Mouse (Mus musculus): ENCODE results near the gene Zfp11. TPM values are rescaled to one million over a fixed set of nuclear protein-coding genes. Genes with fewer than 3 reads are reported as not detected.
"Not testable (repeated sequence)": the region's sequence is repeated elsewhere in the genome, so short reads cannot be mapped to it uniquely, and the experiment has no call there.

Gene Zfp11
- polyA plus RNA-seq, 1 experiment from 2014 or later = 4.1 TPM

- not testable (repeated sequence) for H3K4me2 ChIP-seq (ENCODE audit: low read depth, low read length); H3K27ac ChIP-seq (ENCODE audit: low read length); H3K36me3 ChIP-seq (ENCODE audit: control insufficient read depth, insufficient read depth, low read length); H3K9ac ChIP-seq (ENCODE audit: low read length); H3K27me3 ChIP-seq (ENCODE audit: control insufficient read depth, insufficient read depth, low read length); H3K9me3 ChIP-seq (replicated peaks; ENCODE audit: control insufficient read depth, low read length); ATAC-seq (ENCODE audit: insufficient read depth, low FRiP score); H3K4me1 ChIP-seq (ENCODE audit: control insufficient read depth, insufficient read depth, low read length); H3K4me3 ChIP-seq (replicated peaks; ENCODE audit: low read length)
- WGBS = 72% methylated on average over 4 of the region's 4 CpGs
These were observed 43.3 kb downstream of the Zfp11 start for GRCm38 (mm10) chr5:129626586-129626985.

GRCm38 (mm10) chr5:129626099-129626498 lies 43.8 kb downstream of the Zfp11 start:
- no peaks in the 10 kb centered on the region for H3K9me3 ChIP-seq (replicated peaks; ENCODE audit: control insufficient read depth, low read length)
- no peak overlapping the region for H3K4me3 ChIP-seq (replicated peaks; ENCODE audit: low read length)
- 82% methylated on average over 6 of the region's 6 CpGs for WGBS
- H3K36me3 ChIP-seq (ENCODE audit: control insufficient read depth, insufficient read depth, low read length) = no peaks in the 10 kb centered on the region
- no peaks in the 10 kb centered on the region for H3K27me3 ChIP-seq (ENCODE audit: control insufficient read depth, insufficient read depth, low read length)
- no peak overlapping the region for H3K27ac ChIP-seq (ENCODE audit: low read length)
- no peak overlapping the region for H3K9ac ChIP-seq (ENCODE audit: low read length)
- no peak for ATAC-seq (ENCODE audit: insufficient read depth, low FRiP score)
- no peaks in the 10 kb centered on the region for H3K4me1 ChIP-seq (ENCODE audit: control insufficient read depth, insufficient read depth, low read length)
- no peak overlapping the region for H3K4me2 ChIP-seq (ENCODE audit: low read depth, low read length)

GRCm38 (mm10) chr5:129621361-129621760 lies 48.5 kb downstream of the Zfp11 start:
- Histone ChIP-seq H3K4me3 (replicated peaks; ENCODE audit: low read length) (no peak overlapping the region), H3K36me3 (ENCODE audit: control insufficient read depth, insufficient read depth, low read length) (no peaks in the 10 kb centered on the region), H3K4me2 (ENCODE audit: low read depth, low read length) (no peak overlapping the region), H3K9ac (ENCODE audit: low read length) (no peak overlapping the region), H3K9me3 (replicated peaks; ENCODE audit: control insufficient read depth, low read length) (no peaks in the 10 kb centered on the region), H3K27ac (ENCODE audit: low read length) (no peak overlapping the region), H3K27me3 (ENCODE audit: control insufficient read depth, insufficient read depth, low read length) (no peaks in the 10 kb centered on the region), H3K4me1 (ENCODE audit: control insufficient read depth, insufficient read depth, low read length) (no peaks in the 10 kb centered on the region)
- WGBS = 66% methylated on average over 5 of the region's 5 CpGs
- ATAC-seq (ENCODE audit: insufficient read depth, low FRiP score) = no peak

GRCm38 (mm10) chr5:129620600-129620999 lies 49.3 kb downstream of the Zfp11 start:
- ATAC-seq (ENCODE audit: insufficient read depth, low FRiP score); H3K4me2 ChIP-seq (ENCODE audit: low read depth, low read length): not testable (repeated sequence)
- WGBS = 57% methylated on average over 9 of the region's 9 CpGs

GRCm38 (mm10) chr5:129611060-129611459 lies 58.8 kb downstream of the Zfp11 start:
- no peaks in the 10 kb centered on the region for H3K36me3 ChIP-seq (ENCODE audit: control insufficient read depth, insufficient read depth, low read length)
- no peak overlapping the region for H3K4me2 ChIP-seq (ENCODE audit: low read depth, low read length)
- no peak overlapping the region for H3K9ac ChIP-seq (ENCODE audit: low read length)
- no peak overlapping the region for H3K4me3 ChIP-seq (replicated peaks; ENCODE audit: low read length)
- H3K4me1 ChIP-seq (ENCODE audit: control insufficient read depth, insufficient read depth, low read length) = no peaks in the 10 kb centered on the region
- no peak for ATAC-seq (ENCODE audit: insufficient read depth, low FRiP score)
- no peaks in the 10 kb centered on the region for H3K9me3 ChIP-seq (replicated peaks; ENCODE audit: control insufficient read depth, low read length)
- H3K27ac ChIP-seq (ENCODE audit: low read length) = no peak overlapping the region
- WGBS = 15% methylated on average over 1 of the region's 1 CpGs
- no peaks in the 10 kb centered on the region for H3K27me3 ChIP-seq (ENCODE audit: control insufficient read depth, insufficient read depth, low read length)

More at GRCm38 (mm10) chr5:129620600-129620999, 49.3 kb downstream of the Zfp11 start:
- not testable (repeated sequence) for H3K27ac ChIP-seq (ENCODE audit: low read length); H3K36me3 ChIP-seq (ENCODE audit: control insufficient read depth, insufficient read depth, low read length); H3K9ac ChIP-seq (ENCODE audit: low read length); H3K4me3 ChIP-seq (replicated peaks; ENCODE audit: low read length); H3K9me3 ChIP-seq (replicated peaks; ENCODE audit: control insufficient read depth, low read length); H3K4me1 ChIP-seq (ENCODE audit: control insufficient read depth, insufficient read depth, low read length); H3K27me3 ChIP-seq (ENCODE audit: control insufficient read depth, insufficient read depth, low read length)

- H3K4me3 ChIP-seq (replicated peaks; ENCODE audit: low read length) = no peak overlapping the region
- WGBS = 76% methylated on average over 8 of the region's 8 CpGs
- H3K27ac ChIP-seq (ENCODE audit: low read length) = no peak overlapping the region
- H3K4me1 ChIP-seq (ENCODE audit: control insufficient read depth, insufficient read depth, low read length) = no peaks in the 10 kb centered on the region
- no peaks in the 10 kb centered on the region for H3K36me3 ChIP-seq (ENCODE audit: control insufficient read depth, insufficient read depth, low read length)
- H3K4me2 ChIP-seq (ENCODE audit: low read depth, low read length) = no peak overlapping the region
- no peaks in the 10 kb centered on the region for H3K9me3 ChIP-seq (replicated peaks; ENCODE audit: control insufficient read depth, low read length)
- no peaks in the 10 kb centered on the region for H3K27me3 ChIP-seq (ENCODE audit: control insufficient read depth, insufficient read depth, low read length)
- H3K9ac ChIP-seq (ENCODE audit: low read length) = no peak overlapping the region
- no peak for ATAC-seq (ENCODE audit: insufficient read depth, low FRiP score)
These were observed 62.4 kb downstream of the Zfp11 start for GRCm38 (mm10) chr5:129607476-129607875.

Other genes with a start within 250 kb of the Zfp11 start
- 32.9 and 35.5 TPM in 2 replicates for gene Sfswap, start 168.9 kb downstream of the Zfp11 start, polyA plus RNA-seq (2015; fragmentation: Nextera tagmentation; extraction: Ambion mirVana)
- 2.5 and 3.3 TPM in 2 replicates for gene Mmp17, start 85.9 kb downstream of the Zfp11 start, polyA plus RNA-seq (2015; fragmentation: Nextera tagmentation; extraction: Ambion mirVana)
- not detected in 2 replicates for gene Sept14, start 38.4 kb upstream of the Zfp11 start, polyA plus RNA-seq (2015; fragmentation: Nextera tagmentation; extraction: Ambion mirVana)
- gene Mrps17, start 45.4 kb upstream of the Zfp11 start, polyA plus RNA-seq (2015; fragmentation: Nextera tagmentation; extraction: Ambion mirVana) = 160 and 174 TPM in 2 replicates
- 86.3 and 103 TPM in 2 replicates for gene Nipsnap2, start 55.0 kb upstream of the Zfp11 start, polyA plus RNA-seq (2015; fragmentation: Nextera tagmentation; extraction: Ambion mirVana)
- gene Psph, start 117.3 kb upstream of the Zfp11 start, polyA plus RNA-seq (2015; fragmentation: Nextera tagmentation; extraction: Ambion mirVana) = 43.4 and 46.6 TPM in 2 replicates
- 43.4 and 47.0 TPM in 2 replicates for gene Sumf2, start 176.9 kb upstream of the Zfp11 start, polyA plus RNA-seq (2015; fragmentation: Nextera tagmentation; extraction: Ambion mirVana)
- 800 and 813 TPM in 2 replicates for gene Chchd2, start 217.4 kb upstream of the Zfp11 start, polyA plus RNA-seq (2015; fragmentation: Nextera tagmentation; extraction: Ambion mirVana)
- 2.4 and 3.7 TPM in 2 replicates for gene Zbed5, start 225.6 kb upstream of the Zfp11 start, polyA plus RNA-seq (2015; fragmentation: Nextera tagmentation; extraction: Ambion mirVana)
- 0.11 and 0.41 TPM in 2 replicates for gene Phkg1, start 228.4 kb upstream of the Zfp11 start, polyA plus RNA-seq (2015; fragmentation: Nextera tagmentation; extraction: Ambion mirVana)
- gene Nupr1l, start 238.4 kb upstream of the Zfp11 start, polyA plus RNA-seq (2015; fragmentation: Nextera tagmentation; extraction: Ambion mirVana) = 2.7 and 2.9 TPM in 2 replicates